Mouse (Mus musculus): ENCODE results near the gene Slc22a17.

DNA sequence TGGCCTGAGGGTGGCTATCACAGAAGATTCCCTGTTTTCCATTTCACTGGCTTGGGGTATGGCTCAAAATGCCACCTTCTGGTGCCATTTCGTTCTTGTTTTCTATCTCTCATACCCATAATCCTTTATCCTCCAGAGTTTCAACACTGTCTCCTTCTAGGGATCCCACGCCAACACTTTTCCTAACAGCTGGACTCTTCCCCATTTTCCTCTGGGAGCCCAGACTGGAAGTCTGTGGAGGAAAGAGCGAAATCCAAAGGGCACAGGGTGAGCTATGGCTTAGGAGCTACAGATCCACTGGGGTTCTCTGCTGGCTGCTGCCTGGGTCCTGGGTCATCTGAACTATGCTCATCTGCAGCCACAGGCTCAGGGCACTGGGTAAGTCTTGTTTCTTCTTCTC, 38.8 kb downstream of the Slc22a17 start:
- TF ChIP-seq CTCF (IDR thresholded peaks at IDR 0.05; ENCODE audit: low read depth) (no peak), EP300 (IDR thresholded peaks at IDR 0.05; ENCODE audit: low read depth) (no peak)
